Mouse (Mus musculus): ENCODE data around the gene Katnal1.

Gene Katnal1

DNA sequence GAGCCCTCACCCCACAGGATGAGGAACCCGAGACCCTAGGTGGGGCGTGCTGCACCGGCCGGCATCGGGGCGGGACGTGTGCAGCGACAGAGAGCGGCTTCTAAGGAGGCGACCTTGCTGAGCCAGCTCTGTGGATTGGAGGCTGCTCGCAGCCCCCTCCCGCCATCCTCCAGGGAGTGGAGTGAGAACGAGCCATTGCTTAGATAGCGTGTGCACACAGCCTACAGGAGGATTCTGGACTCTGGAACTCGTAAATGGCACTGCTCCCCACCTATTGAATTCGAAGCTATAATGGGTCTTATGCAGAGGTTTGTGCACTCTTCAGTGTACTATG lies at the start of gene Katnal1:
Gene Katnal1 (minus strand): TSS at position 205 of the 334 bp plus-strand sequence.
- no peak for DNase-seq (ENCODE audit: extremely low read depth, low read depth, low spot score)

DNA sequence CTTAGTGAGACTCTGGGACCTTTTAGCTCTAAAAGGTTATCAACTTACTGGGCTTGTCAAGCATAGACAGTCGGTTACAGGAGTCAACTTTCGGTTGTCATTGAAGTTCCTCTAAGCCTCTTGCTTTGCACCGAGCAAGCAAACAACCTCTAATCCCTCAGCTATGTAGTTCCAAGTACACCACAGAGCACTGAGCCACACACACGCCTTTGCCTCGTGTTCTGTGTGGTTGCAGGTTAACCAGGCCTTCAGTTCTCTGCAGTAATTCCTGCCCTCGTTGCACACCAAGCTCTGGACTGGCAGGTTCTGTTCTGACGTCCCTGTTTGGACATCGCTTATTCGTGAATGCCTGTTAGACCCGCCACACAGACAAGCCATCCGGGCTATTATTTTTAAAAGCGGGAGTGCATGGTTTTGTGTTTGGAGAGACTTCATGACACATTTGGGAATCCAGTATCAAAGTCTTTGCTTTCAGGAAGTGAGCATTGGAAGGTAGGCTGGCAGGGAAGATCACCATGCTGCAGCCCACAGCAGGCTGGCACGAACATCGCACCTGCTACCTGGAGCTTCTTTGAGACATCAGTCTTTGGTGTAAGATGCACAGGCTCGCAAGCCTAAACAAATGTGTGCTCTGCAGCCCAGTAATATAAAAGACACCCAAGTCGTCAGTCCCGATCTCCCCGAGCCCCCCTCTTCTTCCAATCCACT lies 49.5 kb upstream of the Katnal1 start:
- DNase-seq (ENCODE audit: extremely low read depth, low read depth, low spot score) = no peak

DNA sequence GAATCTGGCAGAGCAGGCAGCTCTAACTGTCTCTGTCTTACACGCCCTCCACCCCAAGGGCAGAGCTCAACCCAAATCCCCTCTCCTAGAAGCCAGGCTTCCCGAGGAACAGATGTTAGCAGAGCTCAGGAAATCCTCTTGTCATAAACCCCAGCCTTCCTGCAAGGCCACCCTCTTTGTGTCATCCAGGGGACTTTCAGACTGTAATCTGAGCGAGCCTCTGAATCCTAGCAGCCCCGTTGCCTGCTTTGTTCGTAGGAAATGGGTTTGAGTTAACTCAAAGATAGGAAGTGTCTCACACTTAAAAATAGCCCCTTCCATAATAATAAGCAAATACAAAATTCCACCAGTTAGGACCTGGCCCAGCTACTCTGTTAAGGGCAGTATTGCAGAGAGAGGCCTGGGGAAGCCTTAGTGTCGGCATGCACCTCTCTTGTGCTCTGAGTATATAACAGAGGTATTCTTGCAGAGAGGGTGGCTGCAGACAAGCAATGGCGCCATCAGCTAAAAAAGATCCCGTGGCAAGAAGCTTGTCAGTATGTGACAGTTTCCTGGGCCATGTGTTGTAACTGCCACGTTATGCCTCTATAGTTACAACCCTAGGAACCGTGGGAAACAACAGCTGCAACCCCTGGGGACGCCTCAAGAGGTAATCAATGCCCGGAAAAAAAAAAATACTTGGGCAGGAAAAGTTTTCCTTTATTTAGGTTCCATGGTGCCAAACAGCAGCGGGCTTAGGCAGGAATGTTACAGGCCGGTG lies 48.8 kb upstream of the Katnal1 start:
- no peak for DNase-seq (ENCODE audit: extremely low read depth, low read depth, low spot score)

DNA sequence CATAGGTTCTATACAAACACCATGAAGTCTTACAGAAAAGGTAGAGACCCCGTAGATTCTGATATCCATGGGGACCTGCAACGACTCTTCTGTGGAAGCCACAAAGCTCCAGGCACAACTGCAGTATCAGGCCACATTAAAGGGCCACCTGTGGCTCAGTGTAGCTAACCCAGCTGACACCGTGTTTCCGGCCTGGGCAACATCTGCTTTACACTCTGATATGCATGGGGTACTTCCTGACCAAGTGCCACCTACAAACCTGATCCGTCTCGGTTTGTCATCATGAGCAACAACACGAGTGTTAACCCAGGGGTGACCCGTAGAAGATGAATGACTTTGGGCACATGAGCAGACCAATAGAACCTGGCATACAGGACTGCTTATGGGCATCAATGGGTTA lies 47.8 kb upstream of the Katnal1 start:
- no peak for DNase-seq (ENCODE audit: extremely low read depth, low read depth, low spot score)

DNA sequence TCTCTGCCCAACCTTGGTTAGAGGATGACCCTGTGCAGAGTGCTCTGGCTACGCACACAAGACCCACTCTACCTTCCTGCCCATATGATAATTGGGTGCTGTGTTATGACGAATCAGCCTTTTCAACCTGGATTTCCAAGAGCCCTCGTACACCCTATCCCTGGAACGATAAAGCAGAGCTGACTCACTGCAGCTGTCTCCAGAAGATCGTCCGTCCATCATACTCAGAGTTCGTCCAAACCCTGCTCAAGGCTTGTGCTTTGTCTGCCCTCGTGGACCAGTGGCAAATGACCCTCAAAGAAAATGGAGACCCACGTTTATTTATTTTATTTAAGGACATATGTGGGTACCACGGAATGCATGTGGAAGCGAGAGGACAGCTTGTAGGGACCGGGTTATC lies 45.9 kb upstream of the Katnal1 start:
- no peak for DNase-seq (ENCODE audit: extremely low read depth, low read depth, low spot score)

DNA sequence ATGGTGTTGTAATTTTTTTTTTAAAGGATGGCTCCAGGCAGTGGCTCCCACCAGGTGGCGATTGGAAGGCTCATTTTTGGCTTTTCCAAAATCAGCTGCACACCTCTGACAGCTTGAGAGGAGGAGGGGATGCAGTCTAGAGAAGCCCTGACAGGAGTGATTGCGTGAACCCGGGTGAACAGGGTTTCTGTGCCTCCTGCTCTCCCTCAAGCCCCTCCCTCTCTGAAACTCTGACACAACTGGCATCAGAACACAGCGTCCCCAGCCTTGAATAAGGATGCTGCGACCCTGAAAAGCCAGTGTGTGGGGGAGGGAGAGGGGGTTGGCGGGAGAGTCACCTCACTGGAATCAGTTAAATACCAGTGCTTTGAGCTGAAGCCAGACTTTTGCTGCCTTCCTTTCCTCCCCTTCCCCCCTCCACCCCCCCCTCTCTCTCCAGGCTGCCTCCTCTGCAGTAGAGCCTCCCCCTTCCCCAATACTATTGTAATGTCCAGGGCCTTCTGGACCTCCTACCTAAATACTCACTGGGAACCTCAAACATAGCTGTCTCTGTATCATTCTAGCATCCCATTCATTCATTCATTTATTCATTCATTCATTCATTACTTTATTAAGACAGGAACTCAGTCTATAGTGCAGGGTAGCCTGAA lies 44.0 kb upstream of the Katnal1 start:
- no peak for DNase-seq (ENCODE audit: extremely low read depth, low read depth, low spot score)

DNA sequence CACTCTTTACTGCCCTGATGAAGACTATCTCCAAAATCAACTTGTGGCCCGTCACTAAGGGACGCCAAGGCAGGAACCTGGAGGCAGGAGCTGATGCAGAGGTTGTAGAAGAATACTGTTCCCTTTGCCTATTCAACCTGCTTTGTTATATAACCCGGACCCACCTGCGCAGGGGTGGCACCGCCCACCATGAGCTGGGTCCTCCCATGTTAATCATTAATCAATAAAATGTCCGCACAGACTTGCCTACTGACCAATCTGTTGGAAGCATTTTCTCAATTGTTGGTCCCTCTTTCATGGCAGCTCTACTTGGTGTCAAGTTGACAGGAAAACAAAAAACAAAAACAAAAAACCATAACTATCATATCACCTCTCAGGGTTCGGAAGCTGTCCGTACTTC lies 43.0 kb upstream of the Katnal1 start:
- no peak for DNase-seq (ENCODE audit: extremely low read depth, low read depth, low spot score)

DNA sequence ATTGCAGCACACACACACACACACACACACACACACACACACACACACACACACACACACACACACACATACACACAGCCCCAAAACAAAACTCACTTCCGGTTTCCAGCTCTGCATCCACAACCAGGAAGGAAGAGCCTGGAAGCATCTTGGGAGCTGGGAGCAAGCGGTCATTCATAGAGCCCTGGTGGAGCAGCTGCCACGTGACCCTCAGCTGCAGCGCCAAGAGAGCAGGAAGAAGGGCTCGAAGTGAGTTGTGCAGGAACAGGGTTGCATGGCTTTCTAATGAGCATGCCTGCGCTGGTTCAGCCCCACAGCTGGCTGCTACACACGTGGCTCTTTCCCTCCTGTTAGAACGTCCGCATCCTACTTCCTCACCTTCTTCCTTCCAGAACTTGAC lies 40.5 kb upstream of the Katnal1 start:
- no peak for DNase-seq (ENCODE audit: extremely low read depth, low read depth, low spot score)

DNA sequence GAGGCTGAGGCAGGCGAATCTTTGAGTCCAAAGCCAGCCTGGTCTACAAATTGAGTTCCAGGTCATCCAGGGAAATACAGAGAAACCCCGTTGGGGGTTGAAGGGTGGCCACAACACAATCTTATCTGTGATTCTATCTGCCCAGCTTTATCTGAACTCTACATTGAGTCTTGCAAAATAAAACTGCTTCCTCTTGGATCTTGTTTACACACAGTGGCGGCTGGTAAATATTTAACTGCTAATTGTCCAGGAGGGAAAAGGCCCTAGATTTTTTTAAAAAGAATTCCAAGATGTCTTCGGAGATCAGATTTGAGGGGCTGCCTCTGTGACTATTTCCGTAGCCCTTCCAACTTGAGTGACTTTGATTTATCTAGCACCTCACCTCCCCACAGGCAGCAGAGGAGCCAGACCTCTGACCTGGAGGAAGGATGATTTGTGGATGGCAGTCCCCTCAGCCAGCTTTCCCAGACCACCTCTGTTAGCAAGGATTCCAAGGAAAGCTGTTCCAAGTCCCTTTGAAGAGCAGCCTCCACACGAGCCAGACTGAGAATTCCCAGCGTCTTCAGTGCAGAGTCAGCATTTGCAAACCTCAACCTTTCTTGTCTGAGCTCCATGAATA lies 39.9 kb upstream of the Katnal1 start:
- no peak for DNase-seq (ENCODE audit: extremely low read depth, low read depth, low spot score)

DNA sequence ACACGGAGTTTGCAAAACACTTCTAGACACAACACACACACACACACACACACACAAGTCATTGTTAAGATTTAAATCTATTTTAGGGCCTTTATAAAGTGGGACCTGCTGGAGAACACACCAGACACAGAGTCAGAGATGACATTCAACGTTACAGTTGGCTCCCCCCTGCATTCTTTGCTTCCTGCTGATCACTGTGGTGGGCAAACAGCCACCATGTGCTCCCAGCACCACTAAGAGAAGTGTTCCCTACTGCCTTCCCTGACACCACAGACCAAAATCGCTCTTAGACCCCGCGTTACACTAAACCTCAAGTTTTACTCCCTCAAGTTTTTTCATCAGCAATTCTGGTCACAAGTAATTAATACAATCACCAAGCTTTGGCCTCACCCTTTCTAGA lies 39.1 kb upstream of the Katnal1 start:
- no peak for DNase-seq (ENCODE audit: extremely low read depth, low read depth, low spot score)

DNA sequence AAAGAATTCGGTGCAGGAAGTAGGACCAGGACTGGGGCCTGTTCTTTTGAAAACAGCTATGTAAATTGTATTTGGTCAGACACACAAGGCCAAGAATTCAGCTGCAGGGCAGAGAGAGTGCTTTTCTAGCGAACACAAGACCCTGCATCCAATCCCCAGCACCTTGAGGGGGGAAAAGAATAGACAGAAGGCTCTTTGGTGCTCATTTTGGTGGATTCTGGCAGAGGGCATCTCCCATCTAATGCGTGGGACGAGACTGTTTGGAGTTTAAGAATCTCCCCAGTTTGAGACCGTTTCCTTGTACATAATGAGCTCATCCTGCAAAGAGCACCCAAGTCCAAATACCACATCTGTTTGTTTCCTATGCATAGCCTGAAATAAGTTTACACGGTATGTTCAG lies 37.3 kb upstream of the Katnal1 start:
- no peak for DNase-seq (ENCODE audit: extremely low read depth, low read depth, low spot score)

DNA sequence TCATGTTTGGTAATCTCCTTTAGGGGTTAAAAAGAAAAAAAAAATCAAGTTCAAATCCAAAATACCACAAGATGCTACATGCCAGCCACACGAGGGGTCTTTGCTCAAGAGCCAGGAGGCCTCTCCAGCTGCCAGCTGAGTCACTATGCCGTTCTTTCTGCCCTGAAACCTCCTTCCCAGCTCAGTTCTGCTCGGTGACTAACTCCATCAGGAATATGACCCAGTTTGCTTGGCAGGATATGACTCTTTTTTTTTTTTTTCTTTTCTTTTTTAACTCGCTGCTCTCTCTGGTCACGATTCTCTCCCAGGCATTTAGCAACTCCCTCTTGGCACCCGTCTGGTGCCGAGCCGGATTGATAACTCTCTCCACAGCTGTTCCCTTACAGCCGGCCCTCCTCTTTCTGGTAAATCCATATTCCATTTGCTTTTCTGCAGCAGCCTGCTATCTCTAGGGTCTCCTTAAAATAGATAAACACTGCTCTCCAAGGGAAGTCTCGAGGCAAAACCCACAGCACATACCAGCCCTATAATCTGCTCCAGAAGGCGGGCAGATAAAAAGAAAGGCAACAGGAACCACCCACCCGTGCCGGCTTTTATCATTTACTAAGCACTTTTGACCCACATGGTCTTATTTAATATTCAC lies 36.7 kb upstream of the Katnal1 start:
- DNase-seq (ENCODE audit: extremely low read depth, low read depth, low spot score) = no peak

DNA sequence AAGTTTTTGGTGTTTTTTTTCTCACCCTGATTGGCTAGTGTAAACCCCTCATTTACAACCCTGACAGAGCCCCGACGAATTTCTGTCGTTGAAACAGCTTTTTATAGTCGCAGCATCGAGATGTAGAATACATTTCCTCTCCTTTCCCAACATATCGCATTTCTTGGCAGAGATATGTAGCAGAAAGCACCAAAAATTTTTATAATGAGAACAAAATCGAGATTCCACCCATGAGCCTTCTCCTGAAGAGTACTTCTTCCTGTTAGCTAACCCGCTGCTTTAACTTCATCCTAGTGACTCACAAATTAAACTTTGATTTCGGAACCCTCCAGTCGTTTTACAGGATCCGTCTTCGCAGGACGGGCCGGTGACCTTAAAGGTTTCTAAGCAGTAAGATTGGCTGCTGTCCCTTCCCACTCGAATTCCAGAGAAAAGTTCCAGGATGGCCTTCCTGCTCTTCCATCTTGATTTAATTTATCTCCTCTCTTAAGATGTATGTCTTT lies 36.0 kb upstream of the Katnal1 start:
- no peak for DNase-seq (ENCODE audit: extremely low read depth, low read depth, low spot score)

DNA sequence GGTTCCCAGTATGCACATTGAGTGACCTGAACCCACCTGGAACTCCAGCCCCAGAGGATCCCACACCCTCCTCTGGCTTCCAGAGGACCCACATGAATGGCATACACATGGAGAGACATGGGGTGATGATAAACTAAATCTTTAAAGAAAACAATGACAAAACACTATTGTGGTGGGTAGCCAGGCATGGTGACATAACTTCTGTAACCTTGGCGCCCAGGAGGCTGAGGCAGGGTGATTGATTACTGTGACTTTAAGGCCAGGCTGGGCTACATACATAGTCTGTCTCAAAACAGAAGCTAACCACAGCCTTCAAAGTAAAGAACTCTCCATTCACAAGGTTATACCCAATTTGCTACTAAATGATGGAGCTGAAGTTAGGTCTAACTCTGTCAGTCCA lies 35.1 kb upstream of the Katnal1 start:
- DNase-seq (ENCODE audit: extremely low read depth, low read depth, low spot score) = no peak

DNA sequence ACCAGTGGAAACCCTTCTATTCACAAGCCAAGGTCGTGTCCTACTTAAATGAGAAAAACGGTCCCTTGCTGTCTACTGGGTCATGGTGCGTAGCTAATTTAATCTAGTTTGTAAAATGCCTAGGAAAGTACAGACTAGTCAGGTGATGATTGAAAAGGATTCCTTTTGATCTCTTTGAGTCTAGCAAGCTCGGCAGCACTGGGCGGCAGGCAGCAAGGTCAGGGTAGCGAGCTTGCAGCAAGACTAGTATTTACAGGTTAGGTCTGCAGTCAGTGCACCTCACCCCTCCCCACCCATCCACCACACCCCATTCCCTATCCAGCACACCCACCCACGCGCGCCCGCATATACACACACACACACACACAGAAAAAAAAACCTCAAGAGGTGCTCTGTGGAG lies 31.1 kb upstream of the Katnal1 start:
- no peak for DNase-seq (ENCODE audit: extremely low read depth, low read depth, low spot score)

DNA sequence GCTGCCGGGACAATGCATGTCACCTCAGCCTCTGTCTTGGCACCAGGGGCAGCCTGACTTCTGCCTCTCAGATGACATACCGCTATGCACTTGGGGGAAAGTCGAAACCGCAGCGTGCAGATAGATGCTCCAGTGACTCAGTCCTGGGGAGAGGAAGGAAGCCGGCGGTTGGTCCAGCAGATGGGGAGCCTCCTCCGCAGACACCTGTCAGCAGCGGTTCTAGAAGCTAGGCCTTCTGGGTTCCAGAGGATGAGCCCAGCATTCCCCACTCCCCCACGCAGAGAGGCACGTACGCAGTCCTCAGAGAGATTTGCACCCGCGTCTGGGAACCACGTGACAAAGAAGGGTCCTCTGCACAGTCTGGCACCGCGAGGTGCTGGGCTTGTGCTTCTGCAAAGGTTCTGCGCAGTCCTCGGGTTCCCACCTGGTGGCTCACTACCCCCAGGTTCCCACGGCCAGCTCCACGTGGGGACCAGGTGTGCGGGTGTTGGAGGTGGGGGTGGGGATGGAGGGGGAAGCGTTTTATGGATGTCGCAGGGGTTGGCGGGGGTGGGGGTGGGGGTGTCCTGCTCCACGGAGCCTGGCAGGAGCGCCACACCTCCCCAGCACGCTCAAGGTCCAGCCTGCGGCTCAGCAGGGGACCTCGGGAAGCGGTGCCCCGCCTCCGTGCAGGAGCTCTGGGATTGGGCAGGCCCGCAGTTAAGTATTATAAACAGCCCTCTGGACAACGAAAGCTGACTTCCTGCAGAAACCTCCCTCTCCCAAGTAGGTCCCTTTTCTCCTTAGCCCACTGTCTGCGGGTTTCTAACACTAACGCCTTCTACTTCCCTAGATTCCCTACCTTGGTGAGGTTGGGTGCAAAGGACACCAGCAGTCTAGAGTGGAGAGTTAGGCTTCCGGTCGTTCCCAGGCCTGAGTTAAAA lies 30.2 kb upstream of the Katnal1 start:
- DNase-seq (ENCODE audit: extremely low read depth, low read depth, low spot score) = no peak

DNA sequence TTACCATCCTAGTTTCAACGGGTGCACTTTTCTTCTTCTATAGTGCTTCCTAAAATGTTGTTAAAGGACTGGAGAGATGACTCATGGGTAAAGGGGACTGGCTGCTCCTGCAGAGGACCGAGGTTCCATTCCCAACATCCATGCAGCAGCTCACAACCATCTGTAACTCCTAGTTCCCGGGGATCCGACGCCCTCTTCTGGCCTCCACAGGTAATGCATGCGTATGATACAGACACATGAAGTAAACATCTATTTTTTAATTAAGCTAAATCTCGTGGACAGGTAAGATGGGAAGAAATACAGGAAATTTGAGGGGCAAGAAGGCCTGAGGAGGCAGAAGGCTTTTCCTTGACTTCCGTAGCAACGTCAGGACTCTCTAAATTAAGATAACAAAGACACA lies 29.2 kb upstream of the Katnal1 start:
- no peak for DNase-seq (ENCODE audit: extremely low read depth, low read depth, low spot score)

DNA sequence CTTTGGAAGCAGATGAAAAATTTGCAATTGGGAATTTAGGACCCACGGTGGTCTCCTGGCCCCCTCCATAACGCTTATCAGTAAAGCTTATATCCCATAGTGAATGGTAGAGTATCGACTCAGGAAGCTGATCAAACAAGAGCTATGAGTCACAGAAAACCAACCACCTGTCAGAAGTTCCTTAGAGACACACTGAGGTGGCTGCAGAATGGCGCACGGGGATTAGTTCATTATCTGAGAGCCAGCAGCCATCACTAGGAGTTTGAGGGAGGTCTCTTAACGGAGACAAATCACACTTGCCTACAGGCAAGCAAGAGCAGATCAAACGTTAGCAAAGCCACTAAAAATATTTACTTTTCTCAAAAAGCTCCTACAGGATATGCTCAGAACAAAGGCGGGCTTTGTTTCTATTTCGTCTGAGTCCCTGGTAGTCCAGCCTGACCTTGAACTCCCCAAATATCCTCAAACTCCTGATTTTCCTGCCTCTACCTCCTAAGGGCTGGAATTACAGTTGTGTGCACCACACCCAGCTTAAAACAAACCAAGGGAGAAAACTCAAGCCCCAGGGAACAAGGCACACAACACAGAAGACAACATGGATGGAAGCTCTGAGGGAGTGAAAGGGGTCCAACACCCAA lies 27.9 kb upstream of the Katnal1 start:
- no peak for DNase-seq (ENCODE audit: extremely low read depth, low read depth, low spot score)

DNA sequence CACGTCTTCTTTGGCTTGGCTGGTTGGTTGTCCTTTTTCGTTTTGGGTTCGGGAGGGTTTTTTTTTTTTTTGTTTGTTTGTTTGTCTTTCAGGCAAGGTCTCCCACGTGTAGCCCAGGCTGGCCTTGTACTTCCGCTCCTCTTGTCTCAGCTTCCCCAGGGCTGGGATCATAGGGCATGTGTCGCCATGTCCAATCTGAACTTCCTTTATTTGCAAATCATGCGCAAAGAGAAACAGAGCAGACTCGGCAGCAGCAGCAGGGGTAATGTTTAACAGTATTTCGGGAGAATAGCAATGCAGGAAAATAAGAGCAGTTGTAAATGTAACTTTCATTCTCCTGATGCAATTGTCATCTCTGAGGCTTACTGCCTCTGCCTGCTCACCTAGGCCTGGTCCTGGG lies 27.0 kb upstream of the Katnal1 start:
- no peak for DNase-seq (ENCODE audit: extremely low read depth, low read depth, low spot score)

DNA sequence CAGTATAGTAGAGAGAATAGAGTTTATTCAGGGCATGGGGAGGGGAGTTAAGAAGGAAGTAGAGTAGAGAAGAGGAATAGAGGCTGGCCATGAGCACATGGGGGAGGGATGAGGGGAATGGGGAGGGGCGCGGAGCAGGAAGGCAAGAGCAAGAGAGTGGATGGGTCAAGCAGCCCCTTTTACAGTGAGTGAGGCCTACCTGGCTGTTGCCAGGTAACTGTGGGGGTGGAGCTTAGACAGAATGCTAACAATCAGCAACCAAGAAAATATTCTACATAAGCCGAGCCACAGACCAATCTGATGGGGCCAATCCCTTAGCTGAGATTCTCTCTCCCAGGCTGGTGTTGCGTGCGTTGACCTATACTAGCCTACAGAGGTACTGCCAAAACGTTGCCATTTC lies 26.5 kb upstream of the Katnal1 start:
- DNase-seq (ENCODE audit: extremely low read depth, low read depth, low spot score) = no peak

Measured in fat pad, adult 2 months (tissue).